Mouse (Mus musculus) ES-E14 (cell line): ENCODE results near the gene Gal. TPM values are rescaled to one million over a fixed set of nuclear protein-coding genes. Genes with fewer than 3 reads are reported as not detected.

Experiments used
- DNase-seq: peaks from one replicate; pipeline ENCODE4 v3.0.0-alpha.2; 2013; ENCODE audit warnings: low read depth, low spot score
- H3K27ac ChIP-seq: 2 replicates; pipeline ENCODE4 v1.5.1; 2012; ENCODE audit warnings: low read depth, mild to moderate bottlenecking, low read length, moderate library complexity, mixed read lengths; ENCODE audit not compliant: poor library complexity, insufficient read depth, severe bottlenecking
- H3K36me3 ChIP-seq: 2 replicates; pipeline ENCODE4 v1.6.1; 2012; ENCODE audit warnings: mild to moderate bottlenecking, low read length, moderate library complexity, mixed read lengths; ENCODE audit not compliant: control insufficient read depth, poor library complexity, insufficient read depth, severe bottlenecking
- H3K4me1 ChIP-seq, 2 experiments: fragments of 150-350 bp in 1 of 2; sonication (generic) in 1 of 2; 2 replicates each; pipeline ENCODE4 v1.6.1; 2012; ENCODE audit warnings: low read length in 2 of 2, mild to moderate bottlenecking in 1 of 2, mixed read lengths in 1 of 2; ENCODE audit not compliant: control insufficient read depth in 2 of 2, insufficient read depth in 2 of 2, poor library complexity in 1 of 2
- H3K4me3 ChIP-seq, 2 experiments: fragments of 150-350 bp in 1 of 2; sonication (generic) in 1 of 2; 2 replicates each; pipeline ENCODE4 v1.5.1; 2012; ENCODE audit warnings: low read length in 2 of 2, low read depth in 1 of 2, mild to moderate bottlenecking in 1 of 2, mixed read lengths in 1 of 2; ENCODE audit not compliant: insufficient read depth in 1 of 2, poor library complexity in 1 of 2, severe bottlenecking in 1 of 2
- H3K9ac ChIP-seq: 2 replicates; pipeline ENCODE4 v1.6.1; 2012; ENCODE audit warnings: low read depth, mild to moderate bottlenecking, low read length, mixed read lengths; ENCODE audit not compliant: poor library complexity, insufficient read depth, severe bottlenecking
- H3K9me3 ChIP-seq: fragments of 150-350 bp; sonication (generic); 2 replicates; pipeline ENCODE4 v1.6.1; 2012; ENCODE audit warnings: low read depth, mild to moderate bottlenecking, low read length; ENCODE audit not compliant: control insufficient read depth, insufficient read depth
- CHD2 ChIP-seq: IDR thresholded peaks from 2 replicates; pipeline ENCODE4 v1.6.1; 2014; ENCODE audit warnings: mild to moderate bottlenecking, low read depth, low read length, inconsistent platforms
- HCFC1 ChIP-seq: IDR thresholded peaks from 2 replicates; pipeline ENCODE4 v1.6.1; 2012; ENCODE audit warnings: low read length, inconsistent platforms, borderline replicate concordance; ENCODE audit not compliant: insufficient read depth
- MAFK ChIP-seq: IDR thresholded peaks from 2 replicates; pipeline ENCODE4 v1.6.1; 2014; ENCODE audit warnings: mild to moderate bottlenecking, low read depth, low read length, inconsistent platforms; ENCODE audit not compliant: insufficient read depth
- ZC3H11A ChIP-seq: IDR thresholded peaks from 2 replicates; pipeline ENCODE4 v1.6.1; 2012; ENCODE audit warnings: low read depth, mild to moderate bottlenecking, inconsistent platforms, low read length, borderline replicate concordance
- ZNF384 ChIP-seq: IDR thresholded peaks from 2 replicates; pipeline ENCODE4 v1.6.1; 2012; ENCODE audit warnings: low read depth, low read length, inconsistent platforms
- in situ Hi-C, 2 experiments: fragments of 600-800 bp; cut with MboI; formaldehyde crosslinking; loops; one replicate each; pipeline ENCODE4 v1.15.1; 2025; ENCODE audit warnings: low sequenced_read_pairs in 2 of 2, inconsistent platforms in 1 of 2; ENCODE audit not compliant: unreplicated experiment in 2 of 2
- total RNA-seq: library from RNA; depleted of rRNA; stranded (reverse); fragments of 300-350 nt; gene quantifications from 2 replicates; pipeline ENCODE4 v1.2.3, GENCODE M21; 2012

The Gal gene
- total RNA-seq, 1 experiment, result 0.27 TPM

DNA sequence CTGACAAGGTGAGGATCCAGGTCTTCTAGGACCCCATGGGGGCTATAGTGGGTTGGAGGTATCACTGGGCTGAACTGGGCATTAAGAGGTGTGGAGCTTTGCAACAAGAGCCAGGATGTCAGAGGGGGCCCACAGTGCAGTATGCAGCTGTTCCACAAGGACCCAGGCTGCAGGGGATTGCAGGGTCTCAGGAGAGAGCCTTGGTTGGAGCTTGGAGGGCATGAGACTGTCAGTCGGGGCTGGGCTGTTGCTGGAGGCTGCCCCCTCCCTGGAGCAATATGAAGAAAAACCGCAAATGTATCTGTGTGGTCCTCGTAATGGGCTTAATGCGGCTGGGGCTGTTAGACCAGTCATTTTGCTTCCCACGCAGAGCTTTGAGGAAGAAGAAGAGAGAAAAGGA lies 26.3 kb upstream of the Gal start:
- no peaks in the 10 kb centered on the region for H3K9me3 ChIP-seq
- H3K36me3 ChIP-seq, result no peaks in the 10 kb centered on the region
- H3K4me3 ChIP-seq, result no peak overlapping the region
- H3K27ac ChIP-seq, result no peak overlapping the region
- H3K9ac ChIP-seq, result no peak overlapping the region
- peaks cover 0 to 7% of the 10 kb centered on the region in 2 experiments; a peak in 1 of 4 replicates for H3K4me1 ChIP-seq
- in situ Hi-C loops, result no loop called here
- no peak for DNase-seq
- no peak for TF ChIP-seq MAFK
- no peak for TF ChIP-seq ZNF384
- no peak for TF ChIP-seq ZC3H11A
- TF ChIP-seq CHD2, result no peak
- TF ChIP-seq HCFC1, result no peak

DNA sequence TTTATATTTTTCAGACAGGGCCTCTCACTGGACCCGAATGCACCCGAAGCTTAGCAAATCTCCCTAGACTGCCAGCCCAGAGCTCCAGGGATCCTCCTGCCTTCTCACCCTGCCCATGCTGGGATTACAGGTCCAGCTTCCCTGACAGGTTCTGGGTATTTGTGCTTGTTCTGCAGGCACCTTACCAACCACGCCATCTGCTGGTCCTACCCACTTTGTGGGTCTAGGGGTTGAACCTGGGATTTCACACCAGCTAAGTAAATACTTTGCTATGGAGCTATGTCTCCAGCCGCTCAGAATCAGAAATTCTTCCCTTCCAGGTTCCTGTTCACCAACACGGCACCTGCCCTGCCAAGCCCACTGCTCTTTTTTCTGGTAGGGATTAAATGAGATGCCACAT lies 23.6 kb upstream of the Gal start:
- Histone ChIP-seq H3K36me3 (no peaks in the 10 kb centered on the region), H3K27ac (no peak overlapping the region), H3K9me3 (no peaks in the 10 kb centered on the region), H3K9ac (no peak overlapping the region), H3K4me1 (peaks cover 4 to 24% of the 10 kb centered on the region in 2 experiments; a peak in 3 of 4 replicates), H3K4me3 (no peak overlapping the region)
- TF ChIP-seq MAFK, result no peak
- TF ChIP-seq HCFC1, result no peak
- TF ChIP-seq ZNF384, result no peak
- TF ChIP-seq ZC3H11A, result no peak
- TF ChIP-seq CHD2, result no peak
- no peak for DNase-seq
- in situ Hi-C loops, result no loop called here

DNA sequence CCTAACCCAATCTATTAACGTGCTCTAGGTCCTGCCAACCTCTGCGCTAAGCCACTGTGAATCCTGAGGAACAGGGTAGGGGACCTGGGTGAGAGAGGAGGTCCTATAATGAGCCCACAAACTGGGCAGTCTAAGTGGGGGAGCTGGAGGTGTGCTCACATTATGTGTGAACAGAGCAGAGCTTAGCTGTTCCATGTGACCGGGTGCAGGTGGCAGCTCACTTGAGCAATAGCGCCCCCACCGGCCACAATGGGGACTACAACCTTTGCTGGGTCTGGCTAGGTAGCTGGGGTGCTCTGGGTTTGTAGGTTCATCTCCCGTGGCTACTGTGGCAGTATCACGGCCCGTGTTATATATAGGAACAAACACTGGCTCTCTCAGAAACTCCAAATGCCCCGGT lies 22.5 kb upstream of the Gal start:
- Histone ChIP-seq H3K9ac (no peak overlapping the region), H3K4me3 (no peak overlapping the region), H3K4me1 (peaks cover 4 to 24% of the 10 kb centered on the region in 2 experiments; a peak in 3 of 4 replicates), H3K36me3 (no peaks in the 10 kb centered on the region), H3K27ac (no peak overlapping the region), H3K9me3 (no peaks in the 10 kb centered on the region)
- TF ChIP-seq ZC3H11A, result no peak
- TF ChIP-seq MAFK, result no peak
- TF ChIP-seq HCFC1, result no peak
- no peak for TF ChIP-seq CHD2
- no peak for TF ChIP-seq ZNF384
- DNase-seq, result peak; percentile 71
- in situ Hi-C loops, result no loop called here

DNA sequence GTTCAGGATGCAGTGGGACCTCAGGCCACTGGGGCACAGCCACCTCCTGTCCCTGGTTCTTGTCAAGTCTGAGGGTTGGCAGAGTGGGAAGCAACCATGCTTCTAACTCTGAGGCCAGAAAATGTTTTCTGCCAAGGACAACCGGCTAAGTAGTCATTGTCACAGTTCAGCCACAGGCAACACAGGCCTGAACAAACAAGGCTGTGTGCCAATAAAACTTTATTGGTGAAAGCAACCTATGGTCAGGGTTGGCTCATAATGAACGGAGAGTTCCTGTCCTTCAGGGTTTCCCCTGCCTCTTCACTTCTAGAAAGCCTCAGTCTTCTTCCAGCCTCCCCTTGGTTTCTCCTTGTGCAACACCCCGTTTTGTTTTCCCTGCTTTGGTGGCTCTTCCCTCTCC lies 21.5 kb upstream of the Gal start:
- peaks cover 4 to 24% of the 10 kb centered on the region in 2 experiments; a peak in 3 of 4 replicates for H3K4me1 ChIP-seq
- no peaks in the 10 kb centered on the region for H3K9me3 ChIP-seq
- no peaks in the 10 kb centered on the region for H3K36me3 ChIP-seq
- H3K9ac ChIP-seq, result no peak overlapping the region
- DNase-seq, result no peak
- no peak for TF ChIP-seq ZC3H11A
- no peak for TF ChIP-seq CHD2
- TF ChIP-seq ZNF384, result no peak
- TF ChIP-seq HCFC1, result no peak
- no peak for TF ChIP-seq MAFK
- in situ Hi-C loops, result no loop called here
- H3K4me3 ChIP-seq, result no peak overlapping the region
- no peak overlapping the region for H3K27ac ChIP-seq

DNA sequence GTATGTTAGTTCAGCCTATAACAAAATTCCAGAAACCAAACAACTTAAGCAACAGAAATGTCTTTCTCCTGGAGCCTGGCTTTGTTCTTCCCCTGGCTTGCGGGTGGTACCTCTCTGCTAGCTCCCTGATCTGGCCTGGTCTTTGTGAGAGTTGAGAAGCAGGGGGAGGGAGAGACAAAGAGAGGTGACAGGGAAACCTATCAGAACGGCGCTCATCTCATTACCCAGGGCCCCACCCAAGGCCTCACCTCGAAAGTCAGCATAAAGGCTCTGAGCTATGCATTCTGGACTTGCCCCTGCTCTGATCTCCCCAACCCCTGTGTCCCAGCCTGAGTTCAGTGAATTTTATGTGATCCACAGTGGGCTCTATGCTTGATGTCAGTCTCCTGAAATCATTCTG lies 20.3 kb upstream of the Gal start:
- H3K9me3 ChIP-seq, result no peaks in the 10 kb centered on the region
- DNase-seq, result no peak
- in situ Hi-C loops, result no loop called here

More for the DNA sequence above, 20.3 kb upstream of the Gal start:
- H3K27ac ChIP-seq, result no peak overlapping the region
- TF ChIP-seq CHD2 (no peak), HCFC1 (no peak), MAFK (no peak), ZNF384 (no peak), ZC3H11A (no peak)
- no peak overlapping the region for H3K4me3 ChIP-seq
- no peak overlapping the region for H3K9ac ChIP-seq
- no peaks in the 10 kb centered on the region for H3K36me3 ChIP-seq
- peaks cover 4 to 24% of the 10 kb centered on the region in 2 experiments; a peak in 3 of 4 replicates for H3K4me1 ChIP-seq
